Mouse (Mus musculus): Measurements from ENCODE around the gene Larp6.

DNA sequence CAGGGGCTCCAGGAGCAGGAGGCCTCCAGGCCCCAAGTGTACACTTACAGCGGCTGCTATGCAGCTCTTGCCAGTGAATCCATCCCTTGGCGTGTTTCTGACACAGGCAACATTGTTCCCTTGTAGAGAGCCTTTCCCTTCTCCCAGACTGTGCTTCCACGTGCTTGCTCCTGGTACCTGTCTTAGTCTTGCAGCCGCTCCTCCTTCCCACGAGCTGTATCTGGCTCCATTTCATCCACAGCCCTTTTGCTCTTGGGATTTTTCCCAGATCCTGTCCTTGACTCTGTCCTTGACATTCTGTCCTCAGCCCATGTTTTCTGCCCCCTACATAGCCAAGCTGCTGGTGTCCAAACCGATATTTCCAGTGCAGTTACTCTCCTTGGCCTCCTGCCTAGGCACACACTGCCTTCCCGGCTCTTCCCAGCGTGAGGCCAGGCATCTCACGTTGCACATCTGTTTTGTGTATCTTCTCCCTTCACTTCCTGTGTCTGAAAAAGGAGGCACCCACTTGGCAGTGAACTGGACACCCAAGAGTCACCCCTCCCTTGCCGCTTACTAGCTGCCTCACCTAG lies 46.7 kb downstream of the Larp6 start:
- TF ChIP-seq POLR2A (IDR thresholded peaks at IDR 0.05; ENCODE audit: borderline replicate concordance, low read depth, low read length) (no peak), CTCF (IDR thresholded peaks at IDR 0.05; ENCODE audit: low read depth, low read length) (no peak)

Measured in bone marrow macrophage, adult 2 months (primary cell).